Mouse (Mus musculus) c-Kit-negative CD71-positive TER-119-positive erythroid progenitor cells, embryonic 14.5 days (primary cell): ENCODE results near the gene Il12rb1.

Source experiments
- DNase-seq: peaks from one replicate; pipeline ENCODE4 v3.0.0-alpha.2; 2013; ENCODE audit warnings: low read depth, low spot score

Il12rb1 gene

DNA sequence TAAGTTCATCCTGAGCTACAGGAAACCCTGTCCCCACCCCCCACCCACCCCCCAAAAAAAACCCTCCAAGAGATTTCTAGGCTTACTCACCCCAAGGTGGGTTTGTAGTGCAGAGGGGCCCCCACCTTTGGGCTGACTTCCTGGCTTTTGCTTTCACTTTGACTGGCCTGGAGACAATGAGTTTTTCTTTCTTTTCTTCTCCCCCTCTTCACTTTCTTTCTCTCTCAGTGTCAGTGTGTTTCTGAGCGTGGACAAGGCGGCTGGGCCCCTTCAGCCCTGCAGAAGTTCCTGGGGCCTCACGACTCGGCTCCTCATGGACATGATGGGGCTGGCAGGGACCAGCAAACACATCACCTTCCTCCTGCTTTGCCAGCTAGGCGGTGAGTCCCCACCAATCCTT is at the start of gene Il12rb1:
TSS of gene Il12rb1 (plus strand) at position 211 of the 400 bp plus-strand sequence.
- DNase-seq: no peak

DNA sequence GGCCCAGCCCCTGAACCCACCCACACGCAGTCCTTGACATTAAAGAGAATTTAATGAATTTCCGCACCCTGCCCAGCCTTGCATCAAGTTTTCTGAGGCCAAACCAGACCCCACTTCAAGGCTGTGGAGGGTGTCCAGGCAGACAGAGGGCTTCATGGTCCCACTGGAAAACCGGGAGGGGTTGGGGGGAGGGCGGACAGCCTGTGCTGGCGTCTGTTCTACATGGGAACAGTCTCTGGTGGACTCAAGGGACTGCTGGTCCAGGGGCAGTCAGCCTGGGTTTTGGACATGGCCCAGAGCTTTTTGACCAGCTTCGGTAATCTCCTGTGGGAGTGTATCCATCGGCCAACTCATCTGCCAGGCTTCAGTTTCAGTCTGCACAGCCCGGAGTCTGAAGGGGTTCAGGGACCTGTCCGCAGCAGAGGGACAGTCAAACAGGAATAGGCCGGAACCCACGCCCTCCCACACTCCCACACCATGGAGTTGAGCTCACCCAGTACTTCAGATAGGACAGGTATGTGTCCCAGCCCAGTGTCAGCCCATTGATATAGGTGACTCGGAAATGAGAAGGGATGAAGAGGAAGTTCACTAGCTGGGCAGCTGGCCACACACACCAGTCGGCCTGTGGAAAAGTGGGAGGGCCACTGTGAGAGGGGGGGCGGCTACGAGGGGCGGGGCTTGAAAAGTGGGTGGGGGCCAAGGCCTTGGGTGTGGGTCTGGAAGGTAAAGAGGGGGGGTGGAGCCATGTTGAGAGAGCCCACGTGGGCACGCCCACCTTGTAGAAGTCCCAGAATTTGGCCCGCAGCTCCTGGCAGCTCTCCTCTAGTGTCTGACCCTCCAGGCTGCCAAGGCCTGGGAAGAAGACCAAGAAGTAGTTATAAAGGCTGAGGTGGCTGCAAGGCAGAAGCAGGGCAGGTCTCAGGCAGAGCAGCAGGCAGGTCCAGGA is 49.4 kb upstream of the Il12rb1 start:
- no peak for DNase-seq

- no peak for DNase-seq
Observed at GRCm38 (mm10) chr8:70760350-70760749, 47.9 kb upstream of the Il12rb1 start.

DNA sequence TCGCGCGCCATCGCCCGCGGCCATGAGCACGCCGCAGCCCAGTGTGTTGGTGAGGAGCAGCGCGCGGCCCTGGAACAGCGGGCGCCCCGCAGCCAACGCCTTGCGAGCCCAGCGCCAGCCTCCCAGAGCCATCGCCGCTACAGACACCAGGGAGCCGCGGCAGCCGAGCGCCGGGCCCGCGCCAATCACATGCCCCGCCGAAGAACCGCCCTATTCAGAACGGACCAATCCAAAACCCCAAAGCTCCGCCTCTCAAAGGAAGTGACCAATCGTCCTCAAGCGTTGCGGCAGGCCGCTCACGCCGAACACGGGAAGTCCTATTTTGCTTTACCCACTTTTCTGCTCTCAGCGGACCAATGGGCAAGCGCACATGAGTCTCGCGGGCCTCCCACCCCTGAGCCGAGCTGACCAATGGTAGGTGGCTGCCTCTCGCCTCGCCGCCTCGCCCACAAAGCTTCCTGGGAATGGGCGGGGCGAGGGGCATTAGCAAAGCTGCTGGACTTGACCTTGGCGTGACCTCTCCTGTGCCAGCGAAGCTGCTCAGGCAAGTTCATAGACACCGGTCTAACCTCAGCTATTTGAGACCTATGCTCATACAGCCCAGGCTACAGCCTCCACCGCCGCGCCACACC is 47.4 kb upstream of the Il12rb1 start, which contains the start of gene Mpv17l2:
TSS of gene Mpv17l2 (minus strand) at position 172 of the 632 bp plus-strand sequence.
- DNase-seq: peak; percentile 98

DNA sequence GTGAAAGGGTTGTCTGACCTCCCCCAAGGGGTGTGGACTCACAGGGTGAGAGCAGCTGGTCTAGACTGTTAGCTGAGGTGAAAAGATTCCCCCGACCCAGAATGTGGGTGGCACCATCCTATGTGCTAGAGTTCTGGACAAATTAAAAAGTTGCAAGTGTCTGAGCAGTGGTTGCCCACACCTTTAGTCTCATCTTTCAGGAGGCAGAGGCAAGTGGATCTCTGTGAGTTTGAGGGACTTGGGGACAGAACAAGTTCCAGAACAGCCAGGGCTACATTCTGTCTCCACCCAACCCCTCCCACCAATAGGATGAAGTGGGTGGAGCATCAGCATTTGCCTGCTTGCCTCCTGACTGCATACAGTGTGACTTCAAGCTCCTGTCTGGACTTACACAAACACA is 46.1 kb upstream of the Il12rb1 start:
- peak; percentile 81 for DNase-seq

GRCm38 (mm10) chr8:70763354-70763753 is 44.9 kb upstream of the Il12rb1 start:
- no peak for DNase-seq

DNA sequence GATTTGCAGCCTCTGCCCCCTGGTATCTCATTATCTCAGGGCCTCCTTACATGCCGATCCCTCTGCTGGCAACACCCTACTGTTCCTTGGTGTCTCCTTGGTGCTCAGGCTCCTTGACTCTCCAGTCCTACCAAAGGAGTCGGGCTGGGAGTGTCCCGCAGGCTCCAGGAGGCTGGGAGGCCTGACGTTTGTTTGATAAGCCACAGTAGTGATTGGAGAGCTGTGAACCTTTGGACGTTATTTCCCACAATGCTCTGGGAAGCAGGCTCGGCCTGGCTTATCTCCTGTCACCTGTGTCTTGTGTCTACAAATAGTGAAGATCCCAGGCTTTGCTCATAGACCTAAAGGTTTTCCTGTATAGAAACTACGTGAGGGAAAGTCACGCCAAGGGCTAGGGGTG is 44.2 kb upstream of the Il12rb1 start:
- peak; percentile 78 for DNase-seq

DNA sequence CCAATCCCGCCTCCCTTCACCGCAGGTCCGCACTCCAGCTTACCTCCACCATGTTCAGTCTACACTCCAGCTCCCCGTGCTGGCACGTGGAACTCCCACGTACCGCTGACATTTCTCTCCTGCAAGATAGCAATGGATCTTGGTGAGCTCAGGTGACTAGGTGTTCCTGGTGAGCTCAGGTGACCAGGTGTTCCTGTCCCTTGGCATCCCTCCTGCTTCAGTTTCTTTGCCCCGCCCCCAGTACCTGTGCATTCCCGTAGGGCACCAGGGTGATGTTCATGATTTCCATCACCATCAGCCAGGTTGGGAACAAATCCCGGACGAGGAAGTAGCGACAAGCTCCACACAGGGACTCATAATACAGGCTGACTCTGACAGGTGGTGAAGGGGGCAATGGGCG is 43.6 kb upstream of the Il12rb1 start:
- no peak for DNase-seq

DNA sequence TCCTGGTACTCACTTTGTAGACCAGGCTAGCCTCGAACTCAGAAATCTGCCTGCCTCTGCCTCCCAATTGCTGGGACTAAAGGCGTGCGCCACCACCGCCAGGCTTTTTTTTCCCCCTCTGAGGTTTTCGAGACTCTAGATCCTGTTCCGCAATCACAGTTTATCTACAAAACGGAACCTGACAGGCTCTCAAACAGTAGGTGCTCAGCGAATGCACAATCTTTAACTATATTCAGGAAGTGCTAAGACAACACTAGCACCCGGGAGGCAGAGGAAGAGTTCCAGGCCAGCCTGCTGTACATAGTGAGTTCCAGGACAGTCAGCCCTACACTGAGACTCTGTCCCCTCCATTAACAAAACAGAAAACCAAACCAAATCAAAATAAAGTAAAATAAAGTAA is 42.9 kb upstream of the Il12rb1 start:
- DNase-seq: no peak

DNA sequence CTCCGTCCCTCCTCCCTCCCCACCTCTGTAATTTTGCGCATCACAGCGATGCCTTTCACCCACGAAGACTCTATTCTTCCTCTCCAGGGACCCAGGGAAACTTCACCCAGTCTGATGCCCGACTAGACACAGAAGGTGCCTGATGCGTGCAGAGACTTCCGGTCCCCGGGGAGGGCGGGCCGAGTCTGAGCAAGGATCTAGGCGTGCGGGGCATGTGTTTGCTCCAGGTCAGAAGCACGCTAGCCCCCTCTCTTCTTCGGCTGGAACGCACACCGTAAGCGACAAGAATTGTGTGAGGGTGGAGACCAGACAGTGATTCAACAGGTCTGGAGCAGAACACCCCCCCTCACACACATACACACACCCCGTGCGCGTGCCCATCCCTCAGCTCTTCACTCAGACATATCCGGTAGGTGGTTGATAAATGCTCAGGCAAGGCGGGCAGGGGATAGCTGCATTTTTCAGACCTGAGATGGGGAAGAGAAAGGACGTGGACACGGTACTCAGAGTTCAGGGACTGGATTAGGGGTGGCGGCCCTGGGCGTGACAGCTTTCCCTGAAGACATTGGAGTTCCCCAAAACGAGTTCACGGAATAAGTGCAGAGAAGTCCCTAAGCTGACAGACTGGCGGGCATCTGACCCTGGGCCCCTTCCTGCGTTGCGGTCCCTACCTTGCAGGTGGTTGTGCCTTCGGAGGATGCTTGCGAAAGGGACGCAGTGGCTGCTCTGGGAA is 42.2 kb upstream of the Il12rb1 start:
- DNase-seq: no peak

DNA sequence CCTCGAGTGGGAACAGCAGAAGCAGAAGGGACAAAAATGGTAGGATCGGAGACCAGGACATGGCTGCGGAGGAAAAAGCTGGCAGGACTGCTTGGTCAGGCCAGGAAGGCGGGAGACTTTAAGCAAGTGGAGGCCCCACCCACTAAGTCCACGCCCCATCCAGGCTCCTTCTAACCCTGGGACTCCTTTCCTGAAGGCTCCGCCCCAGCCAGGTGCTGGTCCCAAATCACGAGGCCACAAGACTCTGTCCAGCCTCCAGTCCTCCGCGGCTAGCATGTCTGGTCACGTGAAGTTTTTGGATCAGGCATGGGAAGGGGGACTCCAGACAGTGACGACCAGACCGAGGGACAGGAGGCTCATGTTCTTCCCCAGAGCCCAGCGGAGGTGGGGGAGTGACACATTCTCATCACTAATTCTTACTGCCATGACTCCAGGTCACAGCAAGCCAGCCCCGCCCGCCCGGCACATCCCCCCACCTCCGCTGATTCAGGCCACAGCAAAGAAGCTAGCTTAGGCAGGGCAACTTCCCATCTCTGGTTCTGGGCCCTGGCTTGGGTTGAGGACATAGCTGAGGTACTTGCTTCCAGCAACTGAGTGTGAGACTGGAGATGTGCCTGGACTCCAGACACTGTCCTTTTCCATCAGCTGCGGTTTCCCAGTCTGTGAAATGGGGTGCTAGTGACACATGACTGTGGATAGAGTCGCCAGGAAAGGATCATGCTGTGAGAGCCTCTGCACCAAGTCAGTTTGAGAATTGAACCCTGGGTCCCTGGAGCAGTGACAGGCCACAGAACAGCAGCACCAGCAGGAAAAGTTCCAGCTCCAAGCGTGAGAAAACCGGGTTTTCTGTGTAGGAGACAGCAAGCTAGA is 41.4 kb upstream of the Il12rb1 start:
- DNase-seq: peak; percentile 83

GRCm38 (mm10) chr8:70767503-70767902 is 40.7 kb upstream of the Il12rb1 start:
- DNase-seq: no peak

DNA sequence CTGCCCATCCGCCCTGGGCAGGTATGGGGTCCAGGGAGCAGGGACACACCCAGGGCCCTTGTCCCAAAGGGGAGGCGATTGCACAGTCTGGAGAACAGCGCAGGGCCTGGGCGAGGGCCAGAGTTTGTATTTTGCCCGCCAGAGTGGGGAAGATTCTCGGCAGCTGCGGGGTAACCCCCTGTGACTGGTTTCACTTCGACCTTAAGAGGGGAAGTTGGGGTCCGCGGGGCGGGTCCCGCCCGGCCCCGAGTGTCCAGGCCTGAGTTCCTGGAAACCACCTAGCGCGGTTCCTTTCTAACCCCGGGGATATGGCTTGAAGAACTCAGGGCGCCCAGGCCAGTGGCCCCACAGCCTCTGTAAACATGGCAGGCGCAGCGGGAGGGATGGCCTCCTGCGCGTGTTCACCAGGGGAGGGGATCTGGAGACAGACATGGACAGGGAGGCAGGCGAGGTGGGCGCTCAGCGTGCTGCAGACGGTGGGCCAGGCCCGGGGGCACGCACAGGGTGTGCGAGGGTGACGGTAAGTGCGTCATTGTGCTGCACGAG is 39.9 kb upstream of the Il12rb1 start:
- no peak for DNase-seq

DNA sequence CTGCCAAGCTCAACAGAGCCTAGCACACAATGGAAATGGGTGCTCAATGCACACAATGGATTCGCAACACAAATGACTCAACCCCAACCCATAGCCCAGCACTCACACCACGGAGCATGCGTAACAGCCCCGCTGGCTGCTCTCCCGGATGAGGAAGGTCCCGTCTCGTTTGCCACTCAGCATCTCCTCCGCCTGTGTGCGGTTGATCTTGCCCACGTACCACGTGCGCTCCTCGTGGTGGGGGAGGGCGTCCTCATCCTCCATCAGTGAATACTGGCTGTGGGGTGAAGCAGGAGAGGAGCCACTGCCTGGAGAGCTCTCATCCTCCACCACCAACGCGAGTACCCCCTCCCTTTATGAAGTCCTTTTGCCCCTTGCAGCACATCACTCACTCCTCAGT is 39.3 kb upstream of the Il12rb1 start:
- DNase-seq: no peak

DNA sequence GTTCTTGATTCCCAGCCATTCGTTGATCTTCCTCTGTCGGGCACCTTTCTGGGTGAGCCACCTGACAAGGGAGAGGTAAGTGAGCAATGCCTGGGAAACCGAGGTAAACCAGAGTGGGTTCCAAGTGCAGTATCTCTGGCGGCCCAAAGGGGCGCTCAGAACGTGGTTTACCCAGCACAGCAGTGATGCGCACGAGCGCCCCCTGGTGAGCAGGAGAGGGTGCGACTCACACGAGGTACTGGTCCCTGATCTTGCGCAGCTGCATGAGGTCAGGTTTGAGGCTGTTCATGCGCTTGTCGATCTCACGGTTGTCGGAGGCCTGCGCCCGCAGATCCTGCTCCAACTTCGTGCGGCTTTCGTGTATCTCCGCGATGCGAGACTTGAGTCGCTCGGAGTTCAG is 38.9 kb upstream of the Il12rb1 start:
- peak; percentile 89 for DNase-seq

GRCm38 (mm10) chr8:70769858-70770257 is 38.4 kb upstream of the Il12rb1 start:
- DNase-seq: no peak

GRCm38 (mm10) chr8:70770748-70771147 is 37.5 kb upstream of the Il12rb1 start:
- no peak for DNase-seq

DNA sequence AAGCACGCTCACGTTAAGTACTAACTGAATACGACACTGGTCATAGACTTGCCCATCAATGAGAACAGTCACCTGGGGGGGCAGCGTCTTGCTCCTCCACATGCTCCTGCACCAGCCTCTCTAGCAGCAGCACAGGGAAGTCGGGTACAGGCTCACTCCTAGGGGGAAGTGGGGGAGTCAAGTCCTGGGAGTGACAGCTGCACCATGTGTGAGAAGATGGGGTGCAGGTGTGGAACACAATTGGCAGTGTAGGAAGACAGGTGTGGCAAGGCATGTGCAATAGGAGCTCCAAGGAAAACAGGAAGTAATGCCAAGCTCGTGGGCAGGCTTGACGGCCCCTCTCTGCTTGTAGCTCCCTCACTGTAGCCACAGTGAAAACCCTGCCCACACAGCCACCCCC is 37.0 kb upstream of the Il12rb1 start:
- DNase-seq: no peak

- no peak for DNase-seq
Observed at GRCm38 (mm10) chr8:70772075-70772474, 36.2 kb upstream of the Il12rb1 start.

- no peak for DNase-seq
Observed at GRCm38 (mm10) chr8:70772890-70773289, 35.4 kb upstream of the Il12rb1 start.

DNA sequence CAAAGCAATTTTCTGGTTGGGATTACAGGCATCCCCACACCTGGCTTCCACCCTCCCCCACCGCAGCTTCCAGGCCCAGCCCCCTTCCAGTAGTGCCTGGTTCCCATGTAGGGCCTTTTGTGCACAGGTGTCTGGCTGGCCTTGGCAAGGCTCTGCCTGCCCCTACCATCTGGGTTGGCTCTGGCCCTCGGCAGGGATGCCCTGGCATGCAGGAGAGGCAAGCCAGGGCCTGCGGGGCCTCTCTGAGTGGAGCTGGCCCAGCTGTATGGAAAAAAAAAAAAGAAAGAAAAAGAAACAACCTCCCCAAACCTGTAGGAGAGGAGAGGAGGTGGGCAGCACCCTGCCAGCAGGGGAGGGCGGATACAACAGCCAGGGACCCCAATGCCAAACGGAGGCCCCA is 34.8 kb upstream of the Il12rb1 start:
- no peak for DNase-seq
